Mouse (Mus musculus) megakaryocyte, embryonic 14.5 days (primary cell): ENCODE data around the gene Thpo.

Experiments used
- FLI1 ChIP-seq: IDR thresholded peaks from 2 replicates; pipeline ENCODE4 v1.6.1; 2012; ENCODE audit warnings: low read length, inconsistent platforms, mixed read lengths
- GATA1 ChIP-seq: IDR thresholded peaks from 3 replicates; pipeline ENCODE4 v1.6.1; 2012; ENCODE audit warnings: mixed read lengths, low read length, inconsistent platforms, borderline replicate concordance

- TF ChIP-seq FLI1 (no peak), GATA1 (no peak)
Measured at GRCm38 (mm10) chr16:20712190-20712589, 22.1 kb downstream of the Thpo start.
